Mouse (Mus musculus) intestine, postnatal 0 days (tissue): ENCODE results near the gene Rassf2. TPM values are rescaled to one million over a fixed set of nuclear protein-coding genes. Genes with fewer than 3 reads are reported as not detected.

Source experiments
- ATAC-seq: fragments of 200-750 bp; cut with Nextera tagmentation; 2 replicates; pipeline ENCODE4 v1.8.0; 2017; ENCODE audit warnings: mild to moderate bottlenecking, moderate TSS enrichment, moderate library complexity
- H3K27ac ChIP-seq: fragments of 300-500 bp; sonication (generic); 2 replicates; pipeline ENCODE4 v1.5.1; 2014; ENCODE audit warnings: mild to moderate bottlenecking, low read depth, low read length, moderate library complexity
- H3K27me3 ChIP-seq: fragments of 300-500 bp; sonication (generic); replicated peaks from 2 replicates; pipeline ENCODE4 v1.6.1; 2014; ENCODE audit warnings: low read length, mixed read lengths; ENCODE audit not compliant: control insufficient read depth, insufficient read depth
- H3K36me3 ChIP-seq: fragments of 300-500 bp; sonication (generic); 2 replicates; pipeline ENCODE4 v1.6.1; 2014; ENCODE audit warnings: mild to moderate bottlenecking, moderate library complexity; ENCODE audit not compliant: control insufficient read depth, insufficient read depth
- H3K4me1 ChIP-seq: fragments of 300-500 bp; sonication (generic); replicated peaks from 2 replicates; pipeline ENCODE4 v1.6.1; 2014; ENCODE audit warnings: antibody characterized with exemption, low read length, mixed read lengths; ENCODE audit not compliant: control insufficient read depth, insufficient read depth
- H3K4me2 ChIP-seq: fragments of 300-500 bp; sonication (generic); replicated peaks from 2 replicates; pipeline ENCODE4 v1.6.1; 2014; ENCODE audit warnings: low read depth, mild to moderate bottlenecking, moderate library complexity
- H3K4me3 ChIP-seq: fragments of 300-500 bp; sonication (generic); 2 replicates; pipeline ENCODE4 v1.5.1; 2014; ENCODE audit warnings: low read depth, low read length
- H3K9ac ChIP-seq: fragments of 300-500 bp; sonication (generic); 2 replicates; pipeline ENCODE4 v1.6.1; 2014; ENCODE audit warnings: mild to moderate bottlenecking, low read depth, low read length
- H3K9me3 ChIP-seq: fragments of 300-500 bp; sonication (generic); 2 replicates; pipeline ENCODE4 v1.6.1; 2016; ENCODE audit warnings: mixed run types; ENCODE audit not compliant: control insufficient read depth
- CTCF ChIP-seq: sonication (generic); IDR thresholded peaks from 2 replicates; pipeline ENCODE4 v1.5.1; 2016; ENCODE audit warnings: low read depth, mild to moderate bottlenecking, control low read depth, antibody characterized with exemption, moderate library complexity
- WGBS: fragments of 180-500 bp; shearing (Covaris S2); extraction: QIAGEN DNeasy Blood & Tissue Kit; methylation state at CpG from one replicate; pipeline ENCODE4 v1.1.7; 2014; 5-methylcytosine and 5-hydroxymethylcytosine counted together
- polyA plus RNA-seq: library from polyadenylated mRNA; unstranded; fragments of >200 nt; fragmentation: Nextera tagmentation; extraction: Ambion mirVana; gene quantifications from 2 replicates; pipeline ENCODE4 v1.2.1, GENCODE M21; 2015

Rassf2 gene
- polyA plus RNA-seq, 1 experiment from 2014 or later = 4.4 TPM

- WGBS = 78% methylated on average over 7 of the region's 7 CpGs
- Histone ChIP-seq H3K27me3 (peaks cover 14% of the 10 kb centered on the region), H3K4me2 (no peak overlapping the region), H3K9me3 (no peaks in the 10 kb centered on the region), H3K36me3 (no peaks in the 10 kb centered on the region), H3K4me3 (no peak overlapping the region), H3K9ac (no peak overlapping the region), H3K27ac (no peak overlapping the region), H3K4me1 (no peaks in the 10 kb centered on the region)
- no peak for TF ChIP-seq CTCF
- ATAC-seq = no peak
Measured at GRCm38 (mm10) chr2:131956336-131957256, 73.5 kb downstream of the Rassf2 start.

- peaks cover 18% of the 10 kb centered on the region for H3K27me3 ChIP-seq
- H3K9me3 ChIP-seq = no peaks in the 10 kb centered on the region
- peak overlapping the region; percentile 59 for H3K4me2 ChIP-seq
- H3K9ac ChIP-seq = no peak overlapping the region
- 5% methylated on average over 17 of the region's 17 CpGs for WGBS
- TF ChIP-seq CTCF = no peak
- 0 out of 2 replicates have a peak, but pooled peaks have one; percentile 44 for ATAC-seq
- H3K27ac ChIP-seq = no peak overlapping the region
- no peaks in the 10 kb centered on the region for H3K36me3 ChIP-seq
- no peaks in the 10 kb centered on the region for H3K4me1 ChIP-seq
- peak overlapping the region; percentile 23 for H3K4me3 ChIP-seq
Measured at GRCm38 (mm10) chr2:131955264-131955663, 74.8 kb downstream of the Rassf2 start.

- Histone ChIP-seq H3K36me3 (no peaks in the 10 kb centered on the region), H3K4me3 (peak overlapping the region; percentile 23), H3K9ac (no peak overlapping the region), H3K27me3 (peaks cover 18% of the 10 kb centered on the region), H3K4me1 (no peaks in the 10 kb centered on the region), H3K4me2 (peak overlapping the region; percentile 59), H3K27ac (no peak overlapping the region), H3K9me3 (no peaks in the 10 kb centered on the region)
- ATAC-seq = 0 out of 2 replicates have a peak, but pooled peaks have one; percentile 48
- no peak for TF ChIP-seq CTCF
- WGBS = 35% methylated on average over 9 of the region's 9 CpGs
Measured at GRCm38 (mm10) chr2:131954835-131955234, 75.2 kb downstream of the Rassf2 start.

GRCm38 (mm10) chr2:131953711-131954110 lies 76.3 kb downstream of the Rassf2 start:
- WGBS = 86% methylated on average over 4 of the region's 4 CpGs
- no peak for ATAC-seq
- Histone ChIP-seq H3K4me1 (no peaks in the 10 kb centered on the region), H3K9ac (no peak overlapping the region), H3K4me3 (no peak overlapping the region), H3K27ac (no peak overlapping the region), H3K27me3 (peaks cover 18% of the 10 kb centered on the region), H3K36me3 (no peaks in the 10 kb centered on the region), H3K4me2 (peak overlapping the region; percentile 49), H3K9me3 (no peaks in the 10 kb centered on the region)
- TF ChIP-seq CTCF = no peak

GRCm38 (mm10) chr2:131952961-131953538 lies 77.0 kb downstream of the Rassf2 start:
- no peak overlapping the region for H3K27ac ChIP-seq
- no peaks in the 10 kb centered on the region for H3K4me1 ChIP-seq
- H3K4me3 ChIP-seq = 0 out of 2 replicates have a peak overlapping the region, but pooled peaks have one; percentile 2
- TF ChIP-seq CTCF = no peak
- H3K36me3 ChIP-seq = no peaks in the 10 kb centered on the region
- H3K9ac ChIP-seq = no peak overlapping the region
- 12% methylated on average over 29 of the region's 29 CpGs for WGBS
- H3K27me3 ChIP-seq = peaks cover 18% of the 10 kb centered on the region
- 0 out of 2 replicates have a peak, but pooled peaks have one; percentile 22 for ATAC-seq
- H3K9me3 ChIP-seq = no peaks in the 10 kb centered on the region
- peak overlapping the region; percentile 49 for H3K4me2 ChIP-seq

DNA sequence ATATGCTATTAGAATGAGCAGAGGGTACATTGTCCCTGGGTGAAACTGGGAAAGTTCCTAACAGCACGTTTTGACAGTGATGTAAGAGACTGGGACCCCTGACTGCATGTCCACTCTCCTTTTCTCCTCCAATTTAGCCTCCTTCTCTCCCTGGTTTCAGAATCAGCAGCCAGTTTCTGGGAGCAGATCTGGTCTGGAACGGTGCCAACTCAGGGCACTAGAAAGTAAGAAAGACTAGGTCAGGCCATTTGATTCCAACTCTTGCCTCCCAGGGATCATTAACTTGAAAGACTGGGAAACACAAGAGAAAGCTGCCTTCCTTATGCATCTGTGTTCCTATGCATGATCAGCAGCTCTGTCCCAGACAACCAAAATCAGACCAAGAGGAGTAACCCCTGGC lies 77.6 kb downstream of the Rassf2 start:
- TF ChIP-seq CTCF = no peak
- Histone ChIP-seq H3K27ac (no peak overlapping the region), H3K4me3 (no peak overlapping the region), H3K4me2 (peak overlapping the region; percentile 49; the same call in 1 of the 2 replicates), H3K4me1 (no peaks in the 10 kb centered on the region), H3K9ac (no peak overlapping the region), H3K27me3 (peaks cover 18% of the 10 kb centered on the region), H3K9me3 (no peaks in the 10 kb centered on the region), H3K36me3 (no peaks in the 10 kb centered on the region)
- no peak for ATAC-seq
- 52% methylated on average over 2 of the region's 2 CpGs for WGBS
